Mouse (Mus musculus) heart, embryonic 14.5 days (tissue): ENCODE measurements around the gene Prss23. TPM values are rescaled to one million over a fixed set of nuclear protein-coding genes. Genes with fewer than 3 reads are reported as not detected.

Experiments
- ATAC-seq: fragments of 200-750 bp; cut with Nextera tagmentation; 2 replicates; pipeline ENCODE4 v1.8.0; 2017; ENCODE audit warnings: low read depth, moderate TSS enrichment; ENCODE audit not compliant: insufficient number of reproducible peaks, insufficient read depth, low FRiP score
- H3K27ac ChIP-seq, 2 experiments: fragments of 200-500 bp in 1 of 2; fragments of 300-500 bp in 1 of 2; sonication (generic) in 1 of 2; replicated peaks in 1 of 2; 2 replicates each; pipeline ENCODE4 v1.5.1; 2012 to 2014; ENCODE audit warnings: low read depth in 2 of 2, low read length in 2 of 2, control low read depth in 1 of 2, mild to moderate bottlenecking in 1 of 2, mixed read lengths in 1 of 2; ENCODE audit not compliant: control insufficient read depth in 1 of 2, insufficient read depth in 1 of 2
- H3K27me3 ChIP-seq: fragments of 300-500 bp; sonication (generic); 2 replicates; pipeline ENCODE4 v1.6.1; 2014; ENCODE audit warnings: mild to moderate bottlenecking, low read length, control low read depth; ENCODE audit not compliant: control insufficient read depth, insufficient read depth
- H3K36me3 ChIP-seq: fragments of 300-500 bp; sonication (generic); 2 replicates; pipeline ENCODE4 v1.6.1; 2014; ENCODE audit warnings: mild to moderate bottlenecking, control low read depth, low read length, mixed read lengths; ENCODE audit not compliant: control insufficient read depth, insufficient read depth
- H3K4me1 ChIP-seq, 2 experiments: fragments of 200-500 bp in 1 of 2; fragments of 300-500 bp in 1 of 2; sonication (generic) in 1 of 2; 2 replicates each; pipeline ENCODE4 v1.6.1; 2012 to 2014; ENCODE audit warnings: low read length in 2 of 2, control low read depth in 1 of 2, mixed read lengths in 1 of 2; ENCODE audit not compliant: control insufficient read depth in 2 of 2, insufficient read depth in 2 of 2
- H3K4me2 ChIP-seq: fragments of 300-500 bp; sonication (generic); 2 replicates; pipeline ENCODE4 v1.6.1; 2014; ENCODE audit warnings: mild to moderate bottlenecking, low read length
- H3K4me3 ChIP-seq, 2 experiments: fragments of 200-500 bp in 1 of 2; fragments of 300-500 bp in 1 of 2; sonication (generic) in 1 of 2; 2 replicates each; pipeline ENCODE4 v1.5.1; 2012 to 2014; ENCODE audit warnings: low read length in 2 of 2, mild to moderate bottlenecking in 2 of 2, control low read depth in 1 of 2, low read depth in 1 of 2, moderate library complexity in 1 of 2; ENCODE audit not compliant: control insufficient read depth in 1 of 2, insufficient read depth in 1 of 2
- H3K9ac ChIP-seq: fragments of 300-500 bp; sonication (generic); 2 replicates; pipeline ENCODE4 v1.6.1; 2014; ENCODE audit warnings: mild to moderate bottlenecking, low read length
- H3K9me3 ChIP-seq: fragments of 300-500 bp; sonication (generic); 2 replicates; pipeline ENCODE4 v1.6.1; 2016; ENCODE audit warnings: low read length, control low read depth; ENCODE audit not compliant: control insufficient read depth
- WGBS: fragments of 180-500 bp; shearing (Covaris S2); extraction: QIAGEN DNeasy Blood & Tissue Kit; methylation state at CpG from one replicate; pipeline ENCODE4 v1.1.7; 2014; 5-methylcytosine and 5-hydroxymethylcytosine counted together
- polyA plus RNA-seq: library from polyadenylated mRNA; unstranded; fragments of >200 nt; fragmentation: Nextera tagmentation; extraction: Ambion mirVana; gene quantifications from 2 replicates; pipeline ENCODE4 v1.2.1, GENCODE M21; 2014

Prss23 gene
- polyA plus RNA-seq, 1 experiment from 2014 or later: 38.0 TPM

GRCm38 (mm10) chr7:89499516-89500307 lies 27.3 kb downstream of the Prss23 start:
- WGBS: 24% methylated on average over 17 of the region's 17 CpGs
- H3K4me3 ChIP-seq: peak overlapping the region in 1 of 2 experiments; percentile 21; a peak in 2 of 4 replicates
- ATAC-seq: 0 out of 2 replicates have a peak, but pooled peaks have one; percentile 17

GRCm38 (mm10) chr7:89483769-89484568 lies 43.0 kb downstream of the Prss23 start:
- Histone ChIP-seq H3K4me1 (no peaks in the 10 kb centered on the region; a peak in 1 of 4 replicates), H3K4me3 (no peak overlapping the region), H3K9me3 (0 out of 2 replicates have a peak, but pooled peaks cover 3% of the 10 kb centered on the region), H3K9ac (no peak overlapping the region), H3K27ac (no peak overlapping the region), H3K4me2 (no peak overlapping the region), H3K27me3 (no peaks in the 10 kb centered on the region), H3K36me3 (no peaks in the 10 kb centered on the region)
- 41% methylated on average over 7 of the region's 7 CpGs for WGBS
- ATAC-seq: no peak

More at GRCm38 (mm10) chr7:89499516-89500307, 27.3 kb downstream of the Prss23 start:
- Histone ChIP-seq H3K27me3 (no peaks in the 10 kb centered on the region), H3K9me3 (no peaks in the 10 kb centered on the region), H3K27ac (no peak overlapping the region), H3K36me3 (no peaks in the 10 kb centered on the region), H3K9ac (0 out of 2 replicates have a peak overlapping the region, but pooled peaks have one; percentile 9), H3K4me2 (peak overlapping the region; percentile 57), H3K4me1 (0 out of 4 replicates have a peak, but pooled peaks cover 0 to 2% of the 10 kb centered on the region in 2 experiments)

GRCm38 (mm10) chr7:89481723-89482122 lies 45.3 kb downstream of the Prss23 start:
- Histone ChIP-seq H3K27me3 (no peaks in the 10 kb centered on the region), H3K36me3 (no peaks in the 10 kb centered on the region)
- WGBS: 63% methylated on average over 3 of the region's 3 CpGs

GRCm38 (mm10) chr7:89478490-89478889 lies 48.5 kb downstream of the Prss23 start:
- 75% methylated on average over 2 of the region's 2 CpGs for WGBS
- Histone ChIP-seq H3K36me3 (no peaks in the 10 kb centered on the region), H3K9me3 (no peaks in the 10 kb centered on the region), H3K4me3 (no peak overlapping the region), H3K9ac (no peak overlapping the region), H3K27ac (no peak overlapping the region), H3K27me3 (no peaks in the 10 kb centered on the region), H3K4me1 (no peaks in the 10 kb centered on the region; a peak in 1 of 4 replicates), H3K4me2 (no peak overlapping the region)
- ATAC-seq: no peak

More at GRCm38 (mm10) chr7:89481723-89482122, 45.3 kb downstream of the Prss23 start:
- Histone ChIP-seq H3K9ac (no peak overlapping the region), H3K4me3 (no peak overlapping the region), H3K27ac (no peak overlapping the region), H3K4me1 (no peaks in the 10 kb centered on the region; a peak in 1 of 4 replicates), H3K9me3 (no peaks in the 10 kb centered on the region), H3K4me2 (no peak overlapping the region)
- ATAC-seq: no peak

- no peaks in the 10 kb centered on the region for H3K9me3 ChIP-seq
- H3K4me2 ChIP-seq: no peak overlapping the region
- H3K36me3 ChIP-seq: no peaks in the 10 kb centered on the region
- no peak overlapping the region for H3K4me3 ChIP-seq
- no peaks in the 10 kb centered on the region for H3K27me3 ChIP-seq
- no peak for ATAC-seq
- H3K9ac ChIP-seq: no peak overlapping the region
- WGBS: 4% methylated on average over 1 of the region's 1 CpGs
- H3K4me1 ChIP-seq: peaks cover 0 to 3% of the 10 kb centered on the region in 2 experiments; a peak in 2 of 4 replicates
- H3K27ac ChIP-seq: no peak overlapping the region
These were observed 49.5 kb downstream of the Prss23 start for GRCm38 (mm10) chr7:89477294-89477999.

GRCm38 (mm10) chr7:89473442-89473841 lies 53.5 kb downstream of the Prss23 start:
- Histone ChIP-seq H3K4me2 (no peak overlapping the region), H3K27me3 (no peaks in the 10 kb centered on the region), H3K36me3 (no peaks in the 10 kb centered on the region), H3K9me3 (no peaks in the 10 kb centered on the region), H3K9ac (no peak overlapping the region), H3K4me1 (peaks cover 3 to 4% of the 10 kb centered on the region in 2 experiments; a peak in 3 of 4 replicates), H3K4me3 (no peak overlapping the region), H3K27ac (no peak overlapping the region)
- ATAC-seq: 0 out of 2 replicates have a peak, but pooled peaks have one; percentile 43
- WGBS: 32% methylated on average over 4 of the region's 4 CpGs
